Mouse (Mus musculus): ENCODE data around the gene Catsperd.

GRCm38 (mm10) chr17:56584257-56585130 lies 43.4 kb upstream of the Catsperd start, which contains the start of the genes Safb2 and Safb:
- TF ChIP-seq CTCF (IDR thresholded peaks at IDR 0.05; ENCODE audit: control insufficient read depth, insufficient read depth, low read length) (peak; percentile 2; the same call in 1 of the 2 replicates), POLR2A (IDR thresholded peaks at IDR 0.05; ENCODE audit: borderline replicate concordance, control insufficient read depth, low read depth, low read length) (peak; percentile 81; the same call in 1 of the 2 replicates)
